Mouse (Mus musculus) neural tube, embryonic 15.5 days (tissue): ENCODE data around the gene Ccdc12. TPM values are rescaled to one million over a fixed set of nuclear protein-coding genes. Genes with fewer than 3 reads are reported as not detected.

Experiments used
- ATAC-seq: fragments of 200-750 bp; cut with Nextera tagmentation; 2 replicates; pipeline ENCODE4 v1.8.0; 2017; ENCODE audit warnings: mild to moderate bottlenecking, moderate TSS enrichment, moderate library complexity; ENCODE audit not compliant: low FRiP score
- H3K27ac ChIP-seq: fragments of 300-500 bp; sonication (generic); replicated peaks from 2 replicates; pipeline ENCODE4 v1.5.1; 2015; ENCODE audit warnings: mild to moderate bottlenecking, inconsistent platforms
- H3K27me3 ChIP-seq: fragments of 300-500 bp; sonication (generic); replicated peaks from 2 replicates; pipeline ENCODE4 v1.6.1; 2015; ENCODE audit warnings: inconsistent platforms
- H3K36me3 ChIP-seq: fragments of 300-500 bp; sonication (generic); 2 replicates; pipeline ENCODE4 v1.6.1; 2015; ENCODE audit warnings: inconsistent platforms
- H3K4me1 ChIP-seq: fragments of 300-500 bp; sonication (generic); 2 replicates; pipeline ENCODE4 v1.6.1; 2015; ENCODE audit warnings: inconsistent platforms
- H3K4me2 ChIP-seq: fragments of 300-500 bp; sonication (generic); 2 replicates; pipeline ENCODE4 v1.6.1; 2015; ENCODE audit warnings: inconsistent platforms, mild to moderate bottlenecking, moderate library complexity
- H3K4me3 ChIP-seq: fragments of 300-500 bp; sonication (generic); replicated peaks from 2 replicates; pipeline ENCODE4 v1.5.1; 2015; ENCODE audit warnings: mild to moderate bottlenecking, inconsistent platforms
- H3K9ac ChIP-seq: fragments of 300-500 bp; sonication (generic); replicated peaks from 2 replicates; pipeline ENCODE4 v1.6.1; 2015; ENCODE audit warnings: mild to moderate bottlenecking, inconsistent platforms
- H3K9me3 ChIP-seq: fragments of 300-500 bp; sonication (generic); replicated peaks from 2 replicates; pipeline ENCODE4 v1.6.1; 2016; ENCODE audit warnings: inconsistent platforms
- WGBS: fragments of 180-500 bp; shearing (Covaris S2); methylation state at CpG from one replicate; pipeline ENCODE4 v1.1.7; 2015; ENCODE audit warnings: mixed read lengths; 5-methylcytosine and 5-hydroxymethylcytosine counted together
- polyA plus RNA-seq: library from polyadenylated mRNA; unstranded; fragments of >200 nt; fragmentation: Nextera tagmentation; extraction: Ambion mirVana; gene quantifications from 2 replicates; pipeline ENCODE4 v1.2.1, GENCODE M21; 2015

The Ccdc12 gene
- polyA plus RNA-seq, 1 experiment from 2014 or later: 96.3 TPM

DNA sequence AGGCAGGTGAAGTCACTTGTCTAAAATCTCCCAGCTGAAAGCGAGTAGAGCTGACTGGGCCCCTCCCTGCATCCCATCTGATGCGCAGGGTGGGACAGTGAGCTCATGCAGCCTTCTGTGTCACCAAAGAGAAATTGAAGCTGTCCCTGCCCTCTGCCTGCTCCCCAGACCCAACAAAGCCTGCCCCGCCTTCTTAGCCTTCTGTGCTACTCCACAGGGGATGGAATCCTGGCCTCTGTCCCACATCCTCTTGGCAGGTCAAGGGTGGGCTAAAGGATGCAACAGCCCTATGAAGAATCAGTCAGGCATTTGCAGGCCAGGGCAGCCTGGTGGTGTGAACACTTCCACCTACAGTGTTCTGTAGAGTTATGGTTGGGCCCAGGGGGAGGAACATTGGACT lies 41.2 kb downstream of the Ccdc12 start:
- Histone ChIP-seq H3K27me3 (no peaks in the 10 kb centered on the region), H3K36me3 (peaks cover 13% of the 10 kb centered on the region; the same call in 1 of the 2 replicates), H3K9ac (no peak overlapping the region), H3K9me3 (no peaks in the 10 kb centered on the region), H3K4me3 (no peak overlapping the region), H3K4me2 (no peak overlapping the region), H3K27ac (no peak overlapping the region), H3K4me1 (no peaks in the 10 kb centered on the region)
- WGBS: 82% methylated on average over 3 of the region's 3 CpGs
- no peak for ATAC-seq

DNA sequence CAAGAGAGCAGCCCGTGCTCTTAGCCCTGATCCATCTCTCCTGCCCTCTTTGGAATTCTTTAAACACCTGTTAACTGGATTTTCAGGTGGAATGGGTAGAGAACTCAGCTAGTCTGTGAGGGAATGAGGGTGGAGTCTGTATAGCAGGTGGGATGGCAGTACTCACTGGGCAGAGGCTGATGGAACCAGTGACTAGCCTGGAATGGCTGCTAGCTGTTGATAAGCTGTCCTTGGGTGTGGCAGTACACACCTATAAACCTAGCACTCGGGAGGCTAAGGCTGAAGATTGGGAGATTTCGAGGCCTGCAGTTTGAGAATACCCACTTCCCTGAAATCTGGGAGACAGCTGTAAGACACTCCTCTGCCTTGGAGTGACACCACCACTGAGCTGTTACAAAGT lies 43.3 kb downstream of the Ccdc12 start:
- H3K4me2 ChIP-seq: no peak overlapping the region
- WGBS: 86% methylated on average over 3 of the region's 3 CpGs

DNA sequence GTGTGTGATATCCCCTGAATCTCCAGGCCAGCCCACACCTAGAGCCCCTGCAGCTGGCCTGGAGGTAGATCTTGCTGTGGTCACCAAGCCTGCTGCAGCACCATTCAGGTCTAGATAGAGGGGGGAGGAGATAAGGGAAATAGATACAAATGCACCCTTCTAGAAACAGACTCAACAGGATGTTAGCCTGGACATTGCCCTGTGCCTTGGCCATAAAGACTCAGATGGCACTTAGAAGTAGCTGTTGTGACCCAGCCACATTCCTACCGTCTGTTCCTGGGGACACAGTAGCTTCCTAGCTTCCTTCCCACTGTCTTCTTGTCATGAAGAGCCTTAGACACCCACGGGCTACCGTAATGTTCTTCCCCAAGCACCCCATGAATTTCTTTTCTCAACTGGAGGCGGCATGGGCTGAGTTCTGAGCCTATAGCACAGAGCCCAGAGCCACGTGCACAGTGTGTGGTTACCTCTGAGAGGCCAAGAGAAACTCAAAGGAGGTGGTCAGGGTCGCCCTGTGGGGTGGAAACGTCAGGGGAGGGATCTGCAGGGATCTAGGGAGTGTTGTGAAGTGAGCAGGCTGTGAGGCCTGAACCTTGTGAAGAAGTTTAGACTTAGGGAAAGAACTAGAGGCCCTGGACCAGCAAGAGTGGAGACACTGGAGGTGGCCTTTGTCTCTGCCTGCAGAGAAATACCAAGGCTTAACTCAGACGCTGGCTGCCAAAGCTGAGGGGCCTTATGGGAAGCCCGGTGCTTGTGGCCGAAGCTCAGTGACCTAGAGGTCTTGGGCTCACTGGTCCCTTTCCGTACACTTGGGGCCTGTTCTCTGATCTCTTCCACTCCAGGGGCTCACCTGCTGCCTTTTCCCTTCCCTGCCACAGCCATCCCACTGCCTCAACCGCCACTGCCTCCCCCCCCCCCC lies 45.1 kb downstream of the Ccdc12 start:
- Histone ChIP-seq H3K4me3 (no peak overlapping the region), H3K9ac (no peak overlapping the region), H3K27me3 (no peaks in the 10 kb centered on the region), H3K9me3 (no peaks in the 10 kb centered on the region), H3K4me1 (0 out of 2 replicates have a peak, but pooled peaks cover 5% of the 10 kb centered on the region), H3K36me3 (peaks cover 10% of the 10 kb centered on the region; the same call in 1 of the 2 replicates), H3K4me2 (no peak overlapping the region), H3K27ac (no peak overlapping the region)
- 84% methylated on average over 11 of the region's 12 CpGs for WGBS
- ATAC-seq: no peak

More for the DNA sequence above, 43.3 kb downstream of the Ccdc12 start:
- Histone ChIP-seq H3K4me3 (no peak overlapping the region), H3K9me3 (no peaks in the 10 kb centered on the region), H3K4me1 (0 out of 2 replicates have a peak, but pooled peaks cover 5% of the 10 kb centered on the region), H3K36me3 (peaks cover 12% of the 10 kb centered on the region; the same call in 1 of the 2 replicates), H3K9ac (no peak overlapping the region), H3K27ac (no peak overlapping the region), H3K27me3 (no peaks in the 10 kb centered on the region)
- ATAC-seq: no peak

DNA sequence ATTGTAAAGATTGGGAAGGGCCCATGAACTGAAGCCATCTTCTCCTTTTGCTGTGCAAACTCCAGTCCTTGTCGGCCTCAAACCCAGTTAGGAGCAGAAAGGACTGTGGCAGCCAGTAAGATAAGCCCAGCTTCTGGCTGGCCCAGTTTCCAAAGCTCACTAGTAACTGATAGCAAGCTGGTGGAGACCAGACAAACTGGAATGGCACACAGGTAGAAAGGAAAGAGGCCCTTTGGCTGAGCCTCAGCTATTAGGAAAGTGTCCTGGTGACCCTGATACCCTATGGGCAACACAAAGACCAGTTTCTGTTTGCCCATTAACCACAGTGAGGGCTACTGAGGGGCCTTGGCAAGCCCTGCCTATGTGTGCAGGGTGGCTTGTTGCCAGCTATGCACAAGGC lies 46.5 kb downstream of the Ccdc12 start:
- peaks cover 8% of the 10 kb centered on the region; the same call in 1 of the 2 replicates for H3K36me3 ChIP-seq
- H3K27me3 ChIP-seq: no peaks in the 10 kb centered on the region
- no peak overlapping the region for H3K4me3 ChIP-seq
- WGBS: 86% methylated on average over 1 of the region's 1 CpGs
- no peak overlapping the region for H3K9ac ChIP-seq
- no peak overlapping the region for H3K27ac ChIP-seq
- H3K9me3 ChIP-seq: no peaks in the 10 kb centered on the region
- 0 out of 2 replicates have a peak, but pooled peaks cover 5% of the 10 kb centered on the region for H3K4me1 ChIP-seq
- ATAC-seq: no peak
- H3K4me2 ChIP-seq: no peak overlapping the region

DNA sequence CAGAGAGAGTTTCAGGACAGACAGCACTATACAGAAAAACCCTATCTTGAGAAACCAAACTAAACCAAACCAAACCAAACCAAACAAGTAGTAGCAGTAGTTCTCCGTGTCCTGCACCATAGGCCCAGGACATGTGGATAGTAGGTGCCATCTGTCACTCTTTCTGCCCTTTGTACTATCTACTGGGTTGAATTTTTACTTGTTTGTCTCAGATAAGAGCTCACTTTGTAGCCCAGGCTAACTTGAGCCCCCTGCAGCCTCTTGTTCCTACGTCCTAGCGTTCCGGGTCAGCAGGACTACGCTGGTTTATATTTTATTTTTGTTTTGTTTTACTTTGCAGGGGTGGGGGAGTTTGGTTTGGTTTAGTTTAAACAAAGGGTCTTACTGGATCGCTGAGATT lies 47.6 kb downstream of the Ccdc12 start:
- WGBS: 91% methylated on average over 6 of the region's 6 CpGs
- Histone ChIP-seq H3K27me3 (no peaks in the 10 kb centered on the region), H3K4me2 (no peak overlapping the region), H3K9me3 (no peaks in the 10 kb centered on the region), H3K4me3 (no peak overlapping the region), H3K9ac (no peak overlapping the region), H3K4me1 (0 out of 2 replicates have a peak, but pooled peaks cover 5% of the 10 kb centered on the region), H3K27ac (no peak overlapping the region), H3K36me3 (peaks cover 8% of the 10 kb centered on the region; the same call in 1 of the 2 replicates)
- ATAC-seq: no peak

DNA sequence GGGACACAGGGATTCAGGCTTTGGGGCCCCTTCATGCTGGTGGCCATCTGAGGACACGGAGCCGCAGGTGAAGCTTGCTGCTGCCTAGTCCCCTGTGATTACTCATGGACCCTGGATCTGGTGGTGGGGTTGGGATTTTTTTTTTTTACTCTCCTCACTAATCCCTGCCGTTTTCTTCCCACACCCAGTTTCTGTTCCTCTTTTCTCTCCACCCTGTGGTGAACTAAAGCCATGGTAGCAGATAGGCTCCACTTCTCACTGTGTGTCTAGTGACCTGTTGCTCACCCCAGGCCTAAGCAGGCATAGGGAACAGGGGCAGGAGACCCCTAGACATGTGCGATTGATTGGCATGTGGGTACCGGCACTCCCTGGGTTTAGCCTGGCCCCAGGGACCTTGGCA lies 50.5 kb downstream of the Ccdc12 start:
- Histone ChIP-seq H3K4me1 (peaks cover 7% of the 10 kb centered on the region; the same call in 1 of the 2 replicates), H3K36me3 (peaks cover 7% of the 10 kb centered on the region), H3K27me3 (no peaks in the 10 kb centered on the region), H3K9me3 (no peaks in the 10 kb centered on the region), H3K9ac (no peak overlapping the region), H3K4me3 (no peak overlapping the region), H3K27ac (no peak overlapping the region), H3K4me2 (no peak overlapping the region)
- 93% methylated on average over 5 of the region's 5 CpGs for WGBS
- ATAC-seq: no peak

DNA sequence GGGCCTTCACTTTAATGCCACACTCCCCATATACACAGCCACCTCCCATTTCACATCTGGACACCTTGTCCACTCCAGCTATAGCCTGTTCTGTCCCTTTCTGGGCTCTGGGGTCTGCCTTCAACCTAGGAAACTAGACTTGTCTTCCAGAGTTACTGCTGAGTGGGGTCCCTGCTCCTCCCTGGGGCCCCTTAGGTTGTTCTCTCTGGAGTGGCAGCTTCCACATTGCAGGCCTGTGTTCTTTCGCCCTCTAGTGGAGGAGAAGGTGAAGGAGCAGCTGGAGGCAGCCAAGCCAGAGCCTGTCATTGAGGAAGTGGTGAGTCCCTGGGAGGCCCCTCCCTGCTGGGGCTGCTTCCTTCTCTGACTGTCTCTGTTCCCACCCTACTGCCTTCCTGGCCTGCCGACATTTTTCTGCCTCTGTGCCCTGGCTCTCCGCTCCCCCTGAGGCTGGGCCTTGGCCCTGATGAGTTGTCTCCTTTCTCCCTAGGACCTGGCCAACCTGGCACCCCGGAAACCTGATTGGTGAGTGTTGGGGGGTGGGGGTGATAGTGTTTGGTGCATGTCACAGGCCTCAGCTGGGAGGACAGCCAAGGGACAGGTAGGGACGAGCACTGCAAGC lies 53.4 kb downstream of the Ccdc12 start:
- H3K4me3 ChIP-seq: no peak overlapping the region

DNA sequence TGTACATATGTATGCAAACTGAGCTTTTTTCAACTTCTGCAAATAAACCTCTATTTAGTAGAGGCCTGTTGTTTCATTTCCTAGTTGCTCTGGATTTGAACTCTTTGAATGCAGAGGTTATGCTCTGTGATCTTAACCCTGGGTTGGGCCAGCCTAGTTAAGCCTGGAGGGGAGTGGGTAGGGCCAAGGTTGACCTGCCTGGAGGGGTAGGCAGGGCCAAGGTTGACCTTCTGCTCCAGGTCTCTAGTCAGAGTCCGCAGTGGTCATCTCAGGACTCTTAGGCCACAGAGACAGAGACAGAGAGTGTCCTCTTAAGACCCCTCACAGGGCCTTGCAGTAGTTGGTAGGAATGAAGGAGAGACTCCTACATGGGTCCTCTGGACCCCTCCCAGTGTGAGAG lies 55.2 kb downstream of the Ccdc12 start:
- no peak overlapping the region for H3K9ac ChIP-seq
- H3K9me3 ChIP-seq: no peaks in the 10 kb centered on the region
- H3K36me3 ChIP-seq: peaks cover 19% of the 10 kb centered on the region
- WGBS: 95% methylated on average over 1 of the region's 1 CpGs
- no peaks in the 10 kb centered on the region for H3K27me3 ChIP-seq
- no peak for ATAC-seq
- H3K4me3 ChIP-seq: no peak overlapping the region
- no peak overlapping the region for H3K4me2 ChIP-seq
- H3K27ac ChIP-seq: no peak overlapping the region
- peaks cover 3% of the 10 kb centered on the region; the same call in 1 of the 2 replicates for H3K4me1 ChIP-seq

More for the DNA sequence above, 53.4 kb downstream of the Ccdc12 start:
- WGBS: 55% methylated on average over 5 of the region's 5 CpGs
- no peak; the same call in 1 of the 2 replicates for ATAC-seq
- H3K9me3 ChIP-seq: no peaks in the 10 kb centered on the region
- H3K4me2 ChIP-seq: no peak overlapping the region
- H3K27ac ChIP-seq: no peak overlapping the region
- H3K36me3 ChIP-seq: peaks cover 16% of the 10 kb centered on the region
- 0 out of 2 replicates have a peak overlapping the region, but pooled peaks have one; percentile 9 for H3K9ac ChIP-seq
- H3K27me3 ChIP-seq: no peaks in the 10 kb centered on the region
- peaks cover 3% of the 10 kb centered on the region; the same call in 1 of the 2 replicates for H3K4me1 ChIP-seq

DNA sequence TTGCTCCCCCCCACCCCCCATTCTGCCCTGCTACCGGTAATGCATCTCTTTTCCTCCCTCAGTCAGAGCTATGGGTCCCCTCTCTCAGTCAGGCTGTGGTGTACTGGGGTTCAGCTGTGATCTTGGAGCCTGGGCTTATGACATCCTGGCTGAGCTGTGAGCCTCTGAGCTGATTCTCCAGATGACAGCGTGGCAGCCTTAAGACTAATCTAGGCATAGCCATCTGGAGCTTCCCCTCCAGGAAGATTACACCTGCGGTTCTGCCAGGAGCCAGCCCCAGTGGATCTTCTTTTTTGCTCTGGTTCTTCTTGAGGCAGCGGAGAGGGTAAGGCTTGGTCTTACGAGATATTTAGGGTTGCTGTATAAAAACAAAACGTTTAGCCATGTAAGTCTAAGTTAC lies 55.7 kb downstream of the Ccdc12 start:
- Histone ChIP-seq H3K27me3 (no peaks in the 10 kb centered on the region), H3K9me3 (no peaks in the 10 kb centered on the region), H3K27ac (no peak overlapping the region), H3K4me2 (no peak overlapping the region), H3K4me1 (peaks cover 5% of the 10 kb centered on the region), H3K4me3 (no peak overlapping the region), H3K9ac (no peak overlapping the region), H3K36me3 (peaks cover 19% of the 10 kb centered on the region)
- WGBS: 95% methylated on average over 6 of the region's 6 CpGs
- ATAC-seq: no peak

DNA sequence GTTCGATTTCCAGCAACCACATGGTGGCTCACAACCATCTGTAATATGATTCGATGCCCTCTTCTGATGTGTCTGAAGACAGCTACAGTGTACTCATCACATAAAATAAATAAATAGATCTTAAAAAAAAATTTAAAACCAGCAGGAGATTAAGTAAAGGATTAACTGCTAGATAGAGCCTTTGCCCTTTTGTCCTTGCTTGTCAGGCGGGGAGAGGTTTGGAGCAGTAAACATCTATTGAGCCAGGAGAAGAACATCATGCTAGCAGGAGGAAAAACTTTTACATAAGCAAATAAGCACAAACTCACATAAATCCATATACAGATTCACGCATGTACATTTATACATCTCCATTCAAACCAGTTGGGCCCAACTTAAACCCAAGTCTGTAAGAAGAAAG lies 56.2 kb downstream of the Ccdc12 start:
- Histone ChIP-seq H3K27ac (no peak overlapping the region), H3K36me3 (peaks cover 19% of the 10 kb centered on the region), H3K9me3 (no peaks in the 10 kb centered on the region), H3K4me3 (no peak overlapping the region), H3K4me2 (no peak overlapping the region), H3K4me1 (peaks cover 6% of the 10 kb centered on the region), H3K9ac (no peak overlapping the region; the same call in 1 of the 2 replicates), H3K27me3 (no peaks in the 10 kb centered on the region)
- no peak for ATAC-seq
- 93% methylated on average over 4 of the region's 4 CpGs for WGBS

DNA sequence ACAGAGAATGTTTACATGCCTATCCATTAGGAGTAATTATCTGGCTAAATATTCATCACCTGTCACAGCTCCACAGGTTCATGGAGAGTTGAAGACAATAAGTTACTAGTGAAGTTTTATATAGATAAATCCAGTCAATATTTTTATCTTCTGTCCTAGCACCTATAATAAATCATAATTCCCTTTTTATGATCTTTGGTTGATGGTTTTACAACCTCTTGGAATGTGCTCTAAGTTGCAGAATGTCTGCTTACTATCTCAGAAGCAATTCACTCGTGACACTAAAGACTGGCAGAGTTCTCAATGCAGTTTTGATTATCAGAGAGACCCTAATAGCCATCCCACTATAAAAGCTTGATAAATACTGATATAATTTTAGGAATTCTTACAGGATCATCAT lies 57.1 kb downstream of the Ccdc12 start:
- Histone ChIP-seq H3K4me3 (no peak overlapping the region), H3K9me3 (no peaks in the 10 kb centered on the region), H3K9ac (no peak overlapping the region), H3K4me2 (no peak overlapping the region), H3K36me3 (peaks cover 19% of the 10 kb centered on the region), H3K27ac (no peak overlapping the region), H3K4me1 (peaks cover 6% of the 10 kb centered on the region), H3K27me3 (no peaks in the 10 kb centered on the region)
- 82% methylated on average over 1 of the region's 1 CpGs for WGBS
- ATAC-seq: no peak
